Mouse (Mus musculus): ENCODE measurements around the gene Zfp710. TPM values are rescaled to one million over a fixed set of nuclear protein-coding genes. Genes with fewer than 3 reads are reported as not detected.
A peak's percentile ranks its signal among the peaks of the same experiment; 100 is the strongest.

Zfp710 gene
- polyA plus RNA-seq, 1 experiment from 2014 or later, result 11.8 TPM

GRCm38 (mm10) chr7:80031478-80031877 lies 6.9 kb downstream of the Zfp710 start:
- Histone ChIP-seq H3K36me3 (ENCODE audit: control insufficient read depth, insufficient read depth, low read length) (no peaks in the 10 kb centered on the region), H3K27ac (ENCODE audit: low read depth, low read length) (no peak overlapping the region), H3K9me3 (replicated peaks; ENCODE audit: control insufficient read depth, low read length) (no peaks in the 10 kb centered on the region), H3K9ac (ENCODE audit: low read depth, low read length) (no peak overlapping the region), H3K4me2 (no peak overlapping the region), H3K4me3 (ENCODE audit: low read depth, low read length) (no peak overlapping the region), H3K4me1 (ENCODE audit: control insufficient read depth, insufficient read depth, low read length) (peaks cover 55% of the 10 kb centered on the region), H3K27me3 (ENCODE audit: control insufficient read depth, insufficient read depth, low read length) (no peaks in the 10 kb centered on the region)
- ATAC-seq (replicated peaks; ENCODE audit: insufficient number of reproducible peaks, low FRiP score, low TSS enrichment), result no peak
- WGBS (ENCODE audit: insufficient replicate concordance), result 84% methylated on average over 10 of the region's 10 CpGs

- no peaks in the 10 kb centered on the region for H3K27me3 ChIP-seq (ENCODE audit: control insufficient read depth, insufficient read depth, low read length)
- H3K36me3 ChIP-seq (ENCODE audit: control insufficient read depth, insufficient read depth, low read length), result no peaks in the 10 kb centered on the region
- peaks cover 55% of the 10 kb centered on the region for H3K4me1 ChIP-seq (ENCODE audit: control insufficient read depth, insufficient read depth, low read length)
- H3K27ac ChIP-seq (ENCODE audit: low read depth, low read length), result no peak overlapping the region
- ATAC-seq (replicated peaks; ENCODE audit: insufficient number of reproducible peaks, low FRiP score, low TSS enrichment), result no peak
- WGBS (ENCODE audit: insufficient replicate concordance), result 52% methylated on average over 10 of the region's 10 CpGs
- H3K4me2 ChIP-seq, result no peak overlapping the region
- H3K9me3 ChIP-seq (replicated peaks; ENCODE audit: control insufficient read depth, low read length), result no peaks in the 10 kb centered on the region
- H3K4me3 ChIP-seq (ENCODE audit: low read depth, low read length), result no peak overlapping the region
- H3K9ac ChIP-seq (ENCODE audit: low read depth, low read length), result no peak overlapping the region
Observed at GRCm38 (mm10) chr7:80032216-80033052, 7.8 kb downstream of the Zfp710 start.

GRCm38 (mm10) chr7:80033064-80033717 lies 8.6 kb downstream of the Zfp710 start:
- H3K36me3 ChIP-seq (ENCODE audit: control insufficient read depth, insufficient read depth, low read length), result no peaks in the 10 kb centered on the region
- H3K9me3 ChIP-seq (replicated peaks; ENCODE audit: control insufficient read depth, low read length), result no peaks in the 10 kb centered on the region
- H3K4me3 ChIP-seq (ENCODE audit: low read depth, low read length), result no peak overlapping the region
- H3K9ac ChIP-seq (ENCODE audit: low read depth, low read length), result no peak overlapping the region
- peaks cover 52% of the 10 kb centered on the region for H3K4me1 ChIP-seq (ENCODE audit: control insufficient read depth, insufficient read depth, low read length)
- no peak for ATAC-seq (replicated peaks; ENCODE audit: insufficient number of reproducible peaks, low FRiP score, low TSS enrichment)
- WGBS (ENCODE audit: insufficient replicate concordance), result 80% methylated on average over 9 of the region's 9 CpGs
- no peak overlapping the region for H3K4me2 ChIP-seq
- H3K27me3 ChIP-seq (ENCODE audit: control insufficient read depth, insufficient read depth, low read length), result no peaks in the 10 kb centered on the region
- no peak overlapping the region for H3K27ac ChIP-seq (ENCODE audit: low read depth, low read length)

GRCm38 (mm10) chr7:80033771-80034170 lies 9.2 kb downstream of the Zfp710 start:
- Histone ChIP-seq H3K9ac (ENCODE audit: low read depth, low read length) (no peak overlapping the region), H3K4me1 (ENCODE audit: control insufficient read depth, insufficient read depth, low read length) (peaks cover 47% of the 10 kb centered on the region), H3K9me3 (replicated peaks; ENCODE audit: control insufficient read depth, low read length) (no peaks in the 10 kb centered on the region), H3K4me3 (ENCODE audit: low read depth, low read length) (no peak overlapping the region), H3K27me3 (ENCODE audit: control insufficient read depth, insufficient read depth, low read length) (no peaks in the 10 kb centered on the region), H3K4me2 (no peak overlapping the region), H3K27ac (ENCODE audit: low read depth, low read length) (no peak overlapping the region), H3K36me3 (ENCODE audit: control insufficient read depth, insufficient read depth, low read length) (no peaks in the 10 kb centered on the region)
- no peak for ATAC-seq (replicated peaks; ENCODE audit: insufficient number of reproducible peaks, low FRiP score, low TSS enrichment)
- 81% methylated on average over 9 of the region's 9 CpGs for WGBS (ENCODE audit: insufficient replicate concordance)

GRCm38 (mm10) chr7:80035086-80035485 lies 10.5 kb downstream of the Zfp710 start:
- no peak overlapping the region; the same call in 1 of the 2 replicates for H3K4me2 ChIP-seq
- no peak overlapping the region for H3K4me3 ChIP-seq (ENCODE audit: low read depth, low read length)
- no peaks in the 10 kb centered on the region for H3K36me3 ChIP-seq (ENCODE audit: control insufficient read depth, insufficient read depth, low read length)
- no peaks in the 10 kb centered on the region for H3K9me3 ChIP-seq (replicated peaks; ENCODE audit: control insufficient read depth, low read length)
- ATAC-seq (replicated peaks; ENCODE audit: insufficient number of reproducible peaks, low FRiP score, low TSS enrichment), result no peak
- peak overlapping the region; percentile 72; the same call in 1 of the 2 replicates for H3K27ac ChIP-seq (ENCODE audit: low read depth, low read length)
- peak overlapping the region; percentile 30; the same call in 1 of the 2 replicates for H3K9ac ChIP-seq (ENCODE audit: low read depth, low read length)
- WGBS (ENCODE audit: insufficient replicate concordance), result 57% methylated on average over 6 of the region's 6 CpGs
- peaks cover 41% of the 10 kb centered on the region for H3K4me1 ChIP-seq (ENCODE audit: control insufficient read depth, insufficient read depth, low read length)
- no peaks in the 10 kb centered on the region for H3K27me3 ChIP-seq (ENCODE audit: control insufficient read depth, insufficient read depth, low read length)

GRCm38 (mm10) chr7:80035748-80036147 lies 11.1 kb downstream of the Zfp710 start:
- Histone ChIP-seq H3K27ac (ENCODE audit: low read depth, low read length) (peak overlapping the region; percentile 72), H3K27me3 (ENCODE audit: control insufficient read depth, insufficient read depth, low read length) (no peaks in the 10 kb centered on the region), H3K9me3 (replicated peaks; ENCODE audit: control insufficient read depth, low read length) (no peaks in the 10 kb centered on the region), H3K36me3 (ENCODE audit: control insufficient read depth, insufficient read depth, low read length) (no peaks in the 10 kb centered on the region), H3K4me1 (ENCODE audit: control insufficient read depth, insufficient read depth, low read length) (peaks cover 44% of the 10 kb centered on the region), H3K9ac (ENCODE audit: low read depth, low read length) (0 out of 2 replicates have a peak overlapping the region, but pooled peaks have one; percentile 30), H3K4me2 (no peak overlapping the region; the same call in 1 of the 2 replicates), H3K4me3 (ENCODE audit: low read depth, low read length) (no peak overlapping the region)
- ATAC-seq (replicated peaks; ENCODE audit: insufficient number of reproducible peaks, low FRiP score, low TSS enrichment), result peak; percentile 49
- WGBS (ENCODE audit: insufficient replicate concordance), result 41% methylated on average over 4 of the region's 4 CpGs

GRCm38 (mm10) chr7:80039699-80040098 lies 15.1 kb downstream of the Zfp710 start:
- no peak overlapping the region for H3K27ac ChIP-seq (ENCODE audit: low read depth, low read length)
- no peak overlapping the region for H3K9ac ChIP-seq (ENCODE audit: low read depth, low read length)
- no peaks in the 10 kb centered on the region for H3K9me3 ChIP-seq (replicated peaks; ENCODE audit: control insufficient read depth, low read length)
- WGBS (ENCODE audit: insufficient replicate concordance), result 86% methylated on average over 8 of the region's 8 CpGs
- no peak for ATAC-seq (replicated peaks; ENCODE audit: insufficient number of reproducible peaks, low FRiP score, low TSS enrichment)
- H3K27me3 ChIP-seq (ENCODE audit: control insufficient read depth, insufficient read depth, low read length), result no peaks in the 10 kb centered on the region
- H3K4me3 ChIP-seq (ENCODE audit: low read depth, low read length), result no peak overlapping the region
- H3K4me1 ChIP-seq (ENCODE audit: control insufficient read depth, insufficient read depth, low read length), result peaks cover 29% of the 10 kb centered on the region
- 0 out of 2 replicates have a peak, but pooled peaks cover 2% of the 10 kb centered on the region for H3K36me3 ChIP-seq (ENCODE audit: control insufficient read depth, insufficient read depth, low read length)
- no peak overlapping the region for H3K4me2 ChIP-seq

GRCm38 (mm10) chr7:80044170-80044569 lies 19.6 kb downstream of the Zfp710 start:
- Histone ChIP-seq H3K36me3 (ENCODE audit: control insufficient read depth, insufficient read depth, low read length) (0 out of 2 replicates have a peak, but pooled peaks cover 2% of the 10 kb centered on the region), H3K4me3 (ENCODE audit: low read depth, low read length) (no peak overlapping the region), H3K27ac (ENCODE audit: low read depth, low read length) (peak overlapping the region; percentile 43; the same call in 1 of the 2 replicates), H3K4me1 (ENCODE audit: control insufficient read depth, insufficient read depth, low read length) (peaks cover 38% of the 10 kb centered on the region), H3K27me3 (ENCODE audit: control insufficient read depth, insufficient read depth, low read length) (no peaks in the 10 kb centered on the region), H3K9me3 (replicated peaks; ENCODE audit: control insufficient read depth, low read length) (no peaks in the 10 kb centered on the region), H3K9ac (ENCODE audit: low read depth, low read length) (no peak overlapping the region), H3K4me2 (no peak overlapping the region)
- no peak for ATAC-seq (replicated peaks; ENCODE audit: insufficient number of reproducible peaks, low FRiP score, low TSS enrichment)
- WGBS (ENCODE audit: insufficient replicate concordance), result 34% methylated on average over 7 of the region's 7 CpGs
